In genomic region chr12:29137455-29137854, GRCm38 (mm10) we compare ENCODE assay signal across 11 mouse cellular contexts.
A peak's percentile ranks its signal among the peaks of the same experiment; 100 is the strongest.
DNase-seq lines count a peak whose midpoint lies in the region; ATAC-seq and TF ChIP-seq lines count a peak whose summit lies in the region.
"Had no signal": no experiment of that assay in that cellular context is flagged by ENCODE, and none has a peak within 500 bp of the region (broad histone marks: within the 10 kb centered on the region; RNA-seq: fewer than 3 reads in every experiment).

No protein-coding gene starts in this region.

- intact Hi-C loops in gastrocnemius, adult 2 months (cut with DNase I), result no loop called here

- peaks cover 3% of the 10 kb centered on the region for H3K4me1 ChIP-seq in neural tube, embryonic 11.5 days (ENCODE audit: control insufficient read depth, insufficient read depth, low read length)
- peaks cover 37% of the 10 kb centered on the region for H3K4me1 ChIP-seq in neural tube, embryonic 15.5 days
- H3K4me1 ChIP-seq: liver, embryonic 12.5 days had no signal

- no peaks in the 10 kb centered on the region for H3K36me3 ChIP-seq in neural tube, embryonic 11.5 days (ENCODE audit: control insufficient read depth, insufficient read depth, low read length)
- no peaks in the 10 kb centered on the region for H3K36me3 ChIP-seq in neural tube, embryonic 15.5 days
- H3K36me3 ChIP-seq: liver, embryonic 12.5 days had no signal

- no peaks in the 10 kb centered on the region for H3K9me3 ChIP-seq in neural tube, embryonic 11.5 days (ENCODE audit: control insufficient read depth, low read length)
- no peaks in the 10 kb centered on the region for H3K9me3 ChIP-seq in neural tube, embryonic 15.5 days (replicated peaks)
- H3K9me3 ChIP-seq: liver, embryonic 12.5 days had no signal

- 87% methylated on average over 8 of the region's 8 CpGs for WGBS in neural tube, embryonic 11.5 days
- WGBS in neural tube, embryonic 15.5 days, result 72% methylated on average over 8 of the region's 8 CpGs

- no peak overlapping the region for H3K4me3 ChIP-seq in gastrocnemius, adult 2 months
- no peak overlapping the region for H3K4me3 ChIP-seq in neural tube, embryonic 11.5 days (ENCODE audit: low read depth, low read length)
- no peak overlapping the region for H3K4me3 ChIP-seq in neural tube, embryonic 15.5 days (replicated peaks)
- H3K4me3 ChIP-seq: liver, embryonic 12.5 days had no signal

- peak; percentile 28; the same call in 1 of the 2 replicates for ATAC-seq in neural tube, embryonic 11.5 days (ENCODE audit: insufficient read depth, low FRiP score, low TSS enrichment)
- ATAC-seq in neural tube, embryonic 15.5 days (ENCODE audit: low FRiP score), result peak; percentile 61; the same call in 1 of the 2 replicates
- ATAC-seq: liver, embryonic 12.5 days had no signal

- no peak overlapping the region for H3K4me2 ChIP-seq in neural tube, embryonic 11.5 days (ENCODE audit: low read depth)
- no peak overlapping the region for H3K4me2 ChIP-seq in neural tube, embryonic 15.5 days
- H3K4me2 ChIP-seq: liver, embryonic 12.5 days had no signal

- no peak overlapping the region for H3K27ac ChIP-seq in gastrocnemius, adult 2 months
- H3K27ac ChIP-seq in neural tube, embryonic 11.5 days (ENCODE audit: low read depth, low read length), result no peak overlapping the region
- H3K27ac ChIP-seq in neural tube, embryonic 15.5 days (replicated peaks), result peak overlapping the region; percentile 74
- H3K27ac ChIP-seq: kidney, postnatal 0 days; liver, embryonic 12.5 days had no signal

- no peaks in the 10 kb centered on the region for H3K27me3 ChIP-seq in neural tube, embryonic 11.5 days (ENCODE audit: control insufficient read depth, insufficient read depth, low read length)
- H3K27me3 ChIP-seq in neural tube, embryonic 15.5 days (replicated peaks), result no peaks in the 10 kb centered on the region
- H3K27me3 ChIP-seq: CH12.LX; liver, embryonic 12.5 days had no signal

- peak; percentile 16 for DNase-seq in gastrocnemius, adult 2 months
- no peak for DNase-seq in gastrocnemius, postnatal 4 days (ENCODE audit: low spot score in 2 of 2)
- peak; percentile 2 for DNase-seq in neural tube, embryonic 11.5 days (ENCODE audit: low spot score)
- DNase-seq in neural tube, embryonic 10.5 days (ENCODE audit: extremely low spot score, low spot score), result no peak
- peak; percentile 13 for DNase-seq in forelimb bud, embryonic 11.5 days (ENCODE audit: low read depth, low spot score)
- DNase-seq in layer of hippocampus, adult 11-12 months (ENCODE audit: low spot score), result no peak
- no peak for DNase-seq in layer of hippocampus, adult 18-20 months (ENCODE audit: low spot score in 2 of 2)

- no peak for TF ChIP-seq CTCF in gastrocnemius, adult 2 months (IDR thresholded peaks at IDR 0.05)

- H3K9ac ChIP-seq in neural tube, embryonic 11.5 days (ENCODE audit: low read length), result no peak overlapping the region
- H3K9ac ChIP-seq in neural tube, embryonic 15.5 days (replicated peaks), result no peak overlapping the region
- H3K9ac ChIP-seq: liver, embryonic 12.5 days had no signal

Comparison
In these comparisons a context has a peak if more than half of its experiments do, and no peak if none do; other contexts are left out.
1. DNase-seq: peak in gastrocnemius, adult 2 months (single experiment), neural tube, embryonic 11.5 days (single experiment) and forelimb bud, embryonic 11.5 days (single experiment); none in gastrocnemius, postnatal 4 days (0 of 2), neural tube, embryonic 10.5 days (single experiment), layer of hippocampus, adult 11-12 months (single experiment) and layer of hippocampus, adult 18-20 months (0 of 2).